In the genomic region with DNA sequence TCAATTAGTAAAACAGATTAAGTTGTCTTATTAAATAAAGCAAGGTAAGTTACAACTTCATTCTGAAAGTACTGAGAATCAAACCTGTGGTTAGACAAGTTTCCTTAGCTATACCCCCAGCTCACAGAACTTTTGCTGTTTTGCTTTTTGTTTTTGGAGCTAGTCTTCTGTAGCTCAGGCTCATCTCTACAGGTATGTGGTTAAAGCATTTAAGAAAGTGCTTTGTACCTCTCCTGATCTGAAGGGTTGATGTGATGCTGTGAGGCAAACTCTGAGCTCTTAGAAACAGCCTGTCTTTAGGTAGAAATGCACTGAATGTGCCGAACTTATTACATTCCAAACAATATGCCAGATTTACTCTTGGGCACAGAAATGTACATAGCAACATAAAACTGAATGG, we compare ENCODE assay signal across 10 mouse cellular contexts. TPM values are rescaled to one million over a fixed set of nuclear protein-coding genes. Genes with fewer than 3 reads are reported as not detected.
DNase-seq lines count a peak whose midpoint lies in the region; ATAC-seq and TF ChIP-seq lines count a peak whose summit lies in the region.
"Had no signal": no experiment of that assay in that cellular context is flagged by ENCODE, and none has a peak within 500 bp of the region (broad histone marks: within the 10 kb centered on the region; RNA-seq: fewer than 3 reads in every experiment).

No protein-coding gene starts in this region.

- H3K9ac ChIP-seq in forebrain, embryonic 16.5 days (replicated peaks; ENCODE audit: low read depth, low read length): no peak overlapping the region
- no peak overlapping the region for H3K9ac ChIP-seq in neural tube, embryonic 12.5 days

- DNase-seq in forebrain, embryonic 10.5 days (ENCODE audit: extremely low spot score, low spot score): no peak
- DNase-seq in layer of hippocampus, adult 2 months (ENCODE audit: low spot score in 2 of 2): no peak
- no peak for DNase-seq in layer of hippocampus, postnatal 25 days (ENCODE audit: extremely low spot score in 1 of 2, low spot score in 1 of 2)
- DNase-seq in urinary bladder, postnatal 14 days (ENCODE audit: low spot score): no peak
- DNase-seq in thymus, postnatal 0 days (ENCODE audit: low spot score): no peak
- DNase-seq: heart, adult 18-20 months; lung, adult 2 months had no signal

- no peaks in the 10 kb centered on the region for H3K9me3 ChIP-seq in forebrain, embryonic 10.5 days
- no peaks in the 10 kb centered on the region for H3K9me3 ChIP-seq in forebrain, embryonic 16.5 days (ENCODE audit: control insufficient read depth, low read length)
- no peaks in the 10 kb centered on the region for H3K9me3 ChIP-seq in neural tube, embryonic 12.5 days

- ATAC-seq in forebrain, embryonic 16.5 days: no peak
- ATAC-seq in inflammation-experienced regulatory T-cells, adult 6 months: peak; percentile 8
- no peak for ATAC-seq in neural tube, embryonic 12.5 days (ENCODE audit: low FRiP score, low read depth)

- 0 out of 2 replicates have a peak, but pooled peaks cover 4% of the 10 kb centered on the region for H3K27me3 ChIP-seq in forebrain, embryonic 10.5 days (ENCODE audit: poor library complexity, severe bottlenecking)
- H3K27me3 ChIP-seq in forebrain, embryonic 16.5 days (replicated peaks; ENCODE audit: control insufficient read depth, insufficient read depth, low read length): no peaks in the 10 kb centered on the region
- no peaks in the 10 kb centered on the region for H3K27me3 ChIP-seq in neural tube, embryonic 12.5 days (replicated peaks)

- peak overlapping the region; percentile 97; the same call in 1 of the 2 replicates for H3K4me3 ChIP-seq in forebrain, embryonic 10.5 days
- no peak overlapping the region for H3K4me3 ChIP-seq in forebrain, embryonic 16.5 days (replicated peaks; ENCODE audit: low read length)
- peak overlapping the region; percentile 98; the same call in 1 of the 2 replicates for H3K4me3 ChIP-seq in layer of hippocampus, adult 2 months
- H3K4me3 ChIP-seq in neural tube, embryonic 12.5 days: no peak overlapping the region

- H3K4me1 ChIP-seq in forebrain, embryonic 10.5 days: peaks cover 35% of the 10 kb centered on the region
- H3K4me1 ChIP-seq in forebrain, embryonic 16.5 days (replicated peaks; ENCODE audit: control insufficient read depth, insufficient read depth, low read length): peaks cover 16% of the 10 kb centered on the region
- H3K4me1 ChIP-seq in neural tube, embryonic 12.5 days: peaks cover 10% of the 10 kb centered on the region

- no peak overlapping the region for H3K27ac ChIP-seq in forebrain, embryonic 10.5 days
- no peak overlapping the region for H3K27ac ChIP-seq in forebrain, embryonic 16.5 days (ENCODE audit: low read length)
- no peak overlapping the region for H3K27ac ChIP-seq in layer of hippocampus, adult 2 months
- H3K27ac ChIP-seq in neural tube, embryonic 12.5 days: no peak overlapping the region

- peaks cover 17% of the 10 kb centered on the region for H3K36me3 ChIP-seq in forebrain, embryonic 10.5 days (replicated peaks)
- no peaks in the 10 kb centered on the region for H3K36me3 ChIP-seq in forebrain, embryonic 16.5 days (ENCODE audit: control insufficient read depth, insufficient read depth)
- 0 out of 2 replicates have a peak, but pooled peaks cover 4% of the 10 kb centered on the region for H3K36me3 ChIP-seq in neural tube, embryonic 12.5 days

- no peak overlapping the region for H3K4me2 ChIP-seq in forebrain, embryonic 16.5 days (ENCODE audit: low read length)
- peak overlapping the region; percentile 77 for H3K4me2 ChIP-seq in neural tube, embryonic 12.5 days (replicated peaks)

- WGBS in forebrain, embryonic 10.5 days: 86% methylated on average over 1 of the region's 1 CpGs
- WGBS in forebrain, embryonic 16.5 days: 75% methylated on average over 1 of the region's 1 CpGs
- WGBS in neural tube, embryonic 12.5 days: 80% methylated on average over 1 of the region's 1 CpGs

- no peak for TF ChIP-seq CTCF in layer of hippocampus, adult 2 months (conservative IDR thresholded peaks at IDR 0.05)

RNA-seq across cellular contexts. Expression of a gene that starts 1.9 kb away (rescaled TPM):
- 33.9 and 35.5 TPM in 2 replicates for polyA plus RNA-seq in forebrain, embryonic 10.5 days (2016; fragmentation: Nextera tagmentation; extraction: Ambion mirVana)
- 16.8 and 21.0 TPM in 2 replicates for polyA plus RNA-seq in forebrain, embryonic 16.5 days (2015; fragmentation: Nextera tagmentation; extraction: Ambion mirVana)
- 10 to 100 TPM; 28.9 to 31.0 TPM for total RNA-seq in layer of hippocampus, adult 2 months (2021)
- total RNA-seq in layer of hippocampus, postnatal 25 days (2021): 10 to 100 TPM; 25.6 to 26.2 TPM
- 10 to 100 TPM; 60.3 to 94.3 (median 64.7) TPM for polyA plus RNA-seq in inflammation-experienced regulatory T-cells, adult 6 months (2017; shearing (Covaris generic))
- 25.4 and 26.2 TPM in 2 replicates for polyA plus RNA-seq in neural tube, embryonic 12.5 days (2016; fragmentation: Nextera tagmentation; extraction: Ambion mirVana)
- 7.4 and 11.2 TPM in 2 replicates for polyA plus RNA-seq in thymus, postnatal 0 days (2015; fragmentation: Nextera tagmentation; extraction: Ambion mirVana)

Comparison
In these comparisons a context has a peak if more than half of its experiments do, and no peak if none do; other contexts are left out.
1. H3K4me3 ChIP-seq: peak in forebrain, embryonic 10.5 days (single experiment) and layer of hippocampus, adult 2 months (single experiment); none in forebrain, embryonic 16.5 days (single experiment) and neural tube, embryonic 12.5 days (single experiment).